Mouse (Mus musculus) G1E (cell line): ENCODE measurements around the gene Aven. TPM values are rescaled to one million over a fixed set of nuclear protein-coding genes. Genes with fewer than 3 reads are reported as not detected.
A peak's percentile ranks its signal among the peaks of the same experiment; 100 is the strongest.

Experiments used
- ATAC-seq: 2 replicates; pipeline ENCODE4 v1.8.0; 2016; ENCODE audit warnings: mild to moderate bottlenecking; ENCODE audit not compliant: insufficient number of reproducible peaks, poor library complexity, low FRiP score, severe bottlenecking; ENCODE audit errors: extremely low read depth
- DNase-seq: peaks from one replicate; pipeline ENCODE4 v3.0.0; 2012; ENCODE audit warnings: low spot score
- H3K27me3 ChIP-seq: 2 replicates; pipeline ENCODE4 v1.6.1; 2012; ENCODE audit warnings: mild to moderate bottlenecking, low read length, inconsistent platforms; ENCODE audit not compliant: insufficient read depth
- H3K36me3 ChIP-seq: replicated peaks from 2 replicates; pipeline ENCODE3; 2012; ENCODE audit warnings: mild to moderate bottlenecking, inconsistent platforms
- H3K4me1 ChIP-seq: 2 replicates; pipeline ENCODE4 v1.6.1; 2012; ENCODE audit warnings: low read depth, low read length, inconsistent platforms, mixed read lengths; ENCODE audit not compliant: insufficient read depth
- H3K4me3 ChIP-seq: 2 replicates; pipeline ENCODE4 v1.5.1; 2012; ENCODE audit warnings: low read depth, mild to moderate bottlenecking, inconsistent platforms, low read length, moderate library complexity, mixed read lengths
- H3K9me3 ChIP-seq: replicated peaks from 2 replicates; pipeline ENCODE4 v1.6.1; 2012; ENCODE audit warnings: inconsistent platforms
- CTCF ChIP-seq: IDR thresholded peaks from 2 replicates; pipeline ENCODE4 v1.5.1; 2012; ENCODE audit warnings: low read depth, low read length, inconsistent platforms, mixed read lengths
- GATA1 ChIP-seq: IDR thresholded peaks from 2 replicates; pipeline ENCODE4 v1.6.1; 2012; ENCODE audit warnings: borderline replicate concordance, low read length, inconsistent platforms, mixed read lengths
- GATA2 ChIP-seq: IDR thresholded peaks from 2 replicates; pipeline ENCODE4 v1.6.1; 2012; ENCODE audit warnings: low read depth, low read length, inconsistent platforms, borderline replicate concordance
- POLR2AphosphoS5 ChIP-seq: IDR thresholded peaks from 2 replicates; pipeline ENCODE4 v1.6.1; 2012; ENCODE audit warnings: low read depth, low read length, inconsistent platforms; ENCODE audit not compliant: insufficient replicate concordance
- TAL1 ChIP-seq: conservative IDR thresholded peaks from 2 replicates; pipeline ENCODE4 v1.6.1; 2012; ENCODE audit warnings: low read depth, low read length, inconsistent platforms, mixed read lengths
- polyA plus RNA-seq: library from polyadenylated mRNA; stranded (reverse); fragments of >175 nt; gene quantifications from 2 replicates; pipeline ENCODE4 v1.2.3, GENCODE M21; 2012
- total RNA-seq, 2 experiments: library from RNA; stranded (forward) in 1 of 2; stranded (reverse) in 1 of 2; fragments of 200-1000 nt in 1 of 2; fragments of >200 nt in 1 of 2; fragmentation: Nextera tagmentation in 1 of 2; gene quantifications; 2 replicates each; pipeline ENCODE4 v1.2.3; 2014 to 2017

Aven gene
- total and polyA plus RNA-seq, 3 experiments, result 6.9 to 25.5 (median 9.8) TPM

GRCm38 (mm10) chr2:112566290-112567085, 73.7 kb downstream of the Aven start:
- DNase-seq, result no peak
- Histone ChIP-seq H3K9me3 (no peaks in the 10 kb centered on the region), H3K27me3 (no peaks in the 10 kb centered on the region), H3K4me3 (no peak overlapping the region), H3K36me3 (peaks cover 12% of the 10 kb centered on the region), H3K4me1 (no peaks in the 10 kb centered on the region)
- ATAC-seq, result no peak
- TF ChIP-seq GATA1 (no peak), GATA2 (no peak), TAL1 (no peak), CTCF (no peak), POLR2AphosphoS5 (no peak)

DNA sequence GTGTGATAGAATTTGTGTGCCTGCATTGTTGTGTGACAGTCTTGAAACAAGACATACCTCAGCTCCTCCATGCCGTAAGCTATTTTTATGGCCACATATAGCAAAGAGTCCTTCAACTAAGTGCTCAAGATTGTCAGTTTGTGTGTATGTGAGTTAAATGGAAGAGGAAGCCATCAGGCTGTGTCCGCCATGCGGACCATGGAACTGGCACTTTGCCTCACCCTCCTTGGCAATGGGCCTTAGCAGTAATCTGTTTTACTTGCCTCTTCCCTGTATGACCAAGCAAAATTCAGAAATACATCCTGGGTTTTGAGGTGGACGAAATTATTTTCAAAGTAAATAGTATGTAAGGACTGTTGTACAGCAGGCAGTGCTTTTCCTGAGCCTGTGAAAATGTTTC, 75.0 kb downstream of the Aven start:
- ATAC-seq (no peak), DNase-seq (no peak)
- H3K36me3 ChIP-seq, result peaks cover 5% of the 10 kb centered on the region

GRCm38 (mm10) chr2:112590985-112591384, 98.2 kb downstream of the Aven start:
- no peak for ATAC-seq
- Histone ChIP-seq H3K4me3 (no peak overlapping the region), H3K9me3 (no peaks in the 10 kb centered on the region), H3K4me1 (peaks cover 4% of the 10 kb centered on the region; the same call in 1 of the 2 replicates), H3K27me3 (no peaks in the 10 kb centered on the region), H3K36me3 (no peaks in the 10 kb centered on the region)
- TF ChIP-seq GATA2, result no peak
- no peak for TF ChIP-seq POLR2AphosphoS5
- no peak for TF ChIP-seq GATA1
- no peak for TF ChIP-seq TAL1
- no peak for TF ChIP-seq CTCF
- DNase-seq, result no peak

More for the DNA sequence above, 75.0 kb downstream of the Aven start:
- TF ChIP-seq GATA1 (no peak), TAL1 (no peak), GATA2 (no peak), POLR2AphosphoS5 (no peak), CTCF (no peak)
- H3K4me3 ChIP-seq, result no peak overlapping the region
- no peaks in the 10 kb centered on the region for H3K27me3 ChIP-seq
- no peaks in the 10 kb centered on the region for H3K4me1 ChIP-seq
- H3K9me3 ChIP-seq, result no peaks in the 10 kb centered on the region

DNA sequence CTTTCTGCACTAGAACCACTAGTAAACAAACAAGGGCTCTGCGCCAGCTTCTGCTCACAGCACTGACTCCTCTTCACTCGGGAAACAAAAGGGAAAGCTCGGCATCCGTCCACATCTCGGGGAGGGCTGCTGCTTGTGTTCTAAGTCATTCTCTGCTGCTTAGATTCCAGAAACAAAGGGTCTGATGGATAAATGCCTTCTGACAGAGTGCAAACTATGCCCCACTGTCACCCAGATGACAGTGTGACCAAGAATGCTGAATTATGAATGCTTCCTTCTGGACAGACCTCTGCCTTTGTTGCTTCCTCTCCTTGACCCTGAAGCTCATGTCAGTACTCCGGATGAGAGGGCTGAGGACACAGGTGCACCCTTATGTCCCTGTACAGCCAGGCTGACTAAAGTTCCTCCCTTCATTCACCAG, 98.7 kb downstream of the Aven start:
- Histone ChIP-seq H3K4me3 (no peak overlapping the region), H3K36me3 (no peaks in the 10 kb centered on the region), H3K27me3 (no peaks in the 10 kb centered on the region), H3K4me1 (peaks cover 4% of the 10 kb centered on the region; the same call in 1 of the 2 replicates), H3K9me3 (no peaks in the 10 kb centered on the region)
- TF ChIP-seq POLR2AphosphoS5, result no peak
- TF ChIP-seq TAL1, result no peak
- TF ChIP-seq GATA2, result no peak
- no peak for TF ChIP-seq CTCF
- TF ChIP-seq GATA1, result no peak
- ATAC-seq (no peak), DNase-seq (no peak)

- TF ChIP-seq TAL1 (no peak), CTCF (no peak), GATA1 (no peak), GATA2 (no peak), POLR2AphosphoS5 (no peak)
- H3K9me3 ChIP-seq, result no peaks in the 10 kb centered on the region
- peaks cover 4% of the 10 kb centered on the region; the same call in 1 of the 2 replicates for H3K4me1 ChIP-seq
- ATAC-seq, result peak; percentile 54; the same call in 1 of the 2 replicates
- no peaks in the 10 kb centered on the region for H3K27me3 ChIP-seq
- H3K36me3 ChIP-seq, result no peaks in the 10 kb centered on the region
- no peak for DNase-seq
- H3K4me3 ChIP-seq, result no peak overlapping the region
These were observed 100.6 kb downstream of the Aven start for GRCm38 (mm10) chr2:112593322-112593721.

DNA sequence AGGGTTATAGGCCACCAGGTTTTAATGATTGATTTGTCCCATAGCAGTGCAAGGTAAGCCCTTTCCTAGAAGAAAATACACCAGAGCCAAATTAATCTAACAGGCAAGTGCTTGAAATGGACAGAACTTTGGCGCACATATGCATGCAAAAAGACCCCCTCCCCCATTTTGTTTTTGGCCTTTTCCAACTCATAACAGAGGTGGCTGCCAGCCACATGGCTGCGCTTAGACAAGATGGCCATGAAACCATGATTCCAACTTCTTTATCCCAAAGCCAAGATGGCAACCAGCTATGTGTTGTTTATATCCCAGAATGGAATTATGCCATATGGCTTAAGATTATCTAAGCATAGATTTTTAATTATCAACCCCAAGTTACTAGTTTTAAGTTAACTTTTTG, 101.0 kb downstream of the Aven start:
- Histone ChIP-seq H3K9me3 (no peaks in the 10 kb centered on the region), H3K27me3 (no peaks in the 10 kb centered on the region), H3K4me3 (no peak overlapping the region), H3K36me3 (no peaks in the 10 kb centered on the region), H3K4me1 (peaks cover 4% of the 10 kb centered on the region; the same call in 1 of the 2 replicates)
- DNase-seq, result no peak
- TF ChIP-seq GATA2 (no peak), GATA1 (no peak), CTCF (no peak), TAL1 (no peak), POLR2AphosphoS5 (no peak)
- no peak for ATAC-seq
